Mouse (Mus musculus) R1 (cell line): ENCODE measurements around the gene Ccdc33.

ENCODE experiments used
- DNase-seq: peaks from one replicate; pipeline ENCODE4 v3.0.0-alpha.2; 2018; ENCODE audit warnings: low read depth, low spot score

Gene Ccdc33

DNA sequence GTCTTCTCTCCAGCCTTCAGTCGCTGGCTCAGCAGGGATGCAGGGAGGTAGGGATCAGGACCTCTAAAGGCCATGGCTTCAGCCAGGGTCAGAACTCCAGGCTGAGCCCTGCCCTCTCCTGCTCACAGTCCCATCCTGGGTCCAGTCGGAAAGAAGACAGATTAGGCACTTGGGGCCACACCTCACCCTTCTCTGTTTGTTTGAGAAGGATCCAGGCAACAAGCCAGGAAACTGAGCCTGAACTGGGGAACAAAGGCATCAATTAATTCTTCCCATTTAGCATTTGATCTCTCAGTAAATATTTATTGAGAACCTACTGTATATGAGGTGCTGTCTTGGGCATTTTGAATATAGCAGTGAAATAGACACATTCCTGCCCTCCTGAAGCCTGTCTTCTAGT lies at the start of gene Ccdc33:
Gene Ccdc33 (minus strand): TSS at position 153 of the 400 bp plus-strand sequence.
- no peak for DNase-seq

DNA sequence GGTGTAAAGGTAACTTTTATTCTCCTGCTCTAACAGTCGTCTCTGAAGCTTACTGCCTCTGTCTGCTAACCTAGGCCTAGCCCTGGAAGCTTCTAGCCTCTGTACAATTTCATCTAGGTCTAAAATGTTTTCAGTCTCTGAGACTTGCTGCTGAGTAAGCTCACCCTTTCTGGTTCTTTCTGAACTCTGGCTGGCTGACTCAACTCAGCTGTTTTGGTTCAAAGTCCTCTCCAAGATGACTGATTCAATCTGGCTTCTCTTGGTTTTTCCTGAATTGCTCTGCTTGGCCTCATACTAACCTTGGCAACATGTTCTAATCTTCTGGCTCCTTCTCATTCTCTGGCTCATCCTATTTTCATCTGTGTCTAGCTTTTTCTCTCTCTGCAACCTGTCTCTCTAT lies 47.2 kb upstream of the Ccdc33 start:
- no peak for DNase-seq

DNA sequence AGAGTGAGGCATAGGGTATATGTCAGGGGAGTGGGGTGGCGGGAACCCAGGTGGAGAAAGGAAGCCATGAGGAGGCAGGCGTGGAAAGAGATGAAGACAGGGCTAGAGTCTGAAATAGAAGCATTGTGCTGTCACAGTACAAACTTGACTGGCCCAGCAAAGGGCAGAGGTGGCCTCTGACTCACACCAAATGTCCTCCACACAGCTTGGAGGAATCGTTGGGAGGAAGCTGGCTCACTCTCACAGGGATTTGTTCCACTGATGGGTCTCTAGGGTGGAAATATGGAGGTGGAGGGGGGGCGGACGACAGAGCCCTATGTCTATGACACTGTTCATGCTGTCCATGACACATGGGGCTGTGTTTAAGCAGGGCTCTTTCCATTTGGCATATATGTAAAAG lies 44.5 kb upstream of the Ccdc33 start:
- DNase-seq: no peak

DNA sequence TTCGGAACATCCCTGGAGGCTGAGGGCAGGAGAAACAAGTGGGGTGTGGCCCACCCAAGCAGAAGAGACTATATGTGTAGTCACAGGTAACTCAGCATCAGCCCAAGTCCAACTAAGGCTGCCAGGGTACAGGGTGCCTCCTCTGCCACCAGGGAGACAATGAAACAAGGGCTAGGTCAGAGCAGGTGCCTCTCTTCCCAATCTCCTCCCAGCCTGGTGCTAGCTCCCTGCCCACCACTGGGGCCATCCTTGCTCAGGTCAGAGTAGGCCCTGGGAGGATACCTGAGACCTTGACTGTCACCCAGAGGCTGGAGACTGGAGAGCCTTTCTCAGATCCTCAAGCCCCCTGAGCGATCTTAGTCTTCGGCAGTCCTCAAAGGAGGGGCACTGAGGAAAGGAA lies 43.5 kb upstream of the Ccdc33 start:
- no peak for DNase-seq

DNA sequence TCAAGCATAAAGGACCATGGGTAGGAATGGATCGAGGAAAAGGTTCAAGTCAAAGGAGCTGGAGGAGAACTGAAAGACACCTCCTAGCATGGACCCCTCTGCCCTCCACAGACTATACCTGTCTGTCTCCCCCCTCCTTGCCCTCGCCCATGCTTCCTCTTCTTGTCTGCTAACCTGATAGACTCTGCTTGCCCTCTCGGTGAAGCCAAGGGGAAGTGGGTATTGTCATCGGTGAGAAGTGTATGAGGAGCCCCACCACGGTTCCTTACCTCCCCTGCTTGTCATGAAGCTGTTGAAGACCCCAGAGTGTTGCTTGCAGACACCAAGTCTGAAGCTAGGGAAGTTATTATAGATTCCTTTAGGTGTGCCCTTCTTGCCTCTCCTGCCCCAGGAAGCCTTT lies 41.7 kb upstream of the Ccdc33 start:
- DNase-seq: no peak

DNA sequence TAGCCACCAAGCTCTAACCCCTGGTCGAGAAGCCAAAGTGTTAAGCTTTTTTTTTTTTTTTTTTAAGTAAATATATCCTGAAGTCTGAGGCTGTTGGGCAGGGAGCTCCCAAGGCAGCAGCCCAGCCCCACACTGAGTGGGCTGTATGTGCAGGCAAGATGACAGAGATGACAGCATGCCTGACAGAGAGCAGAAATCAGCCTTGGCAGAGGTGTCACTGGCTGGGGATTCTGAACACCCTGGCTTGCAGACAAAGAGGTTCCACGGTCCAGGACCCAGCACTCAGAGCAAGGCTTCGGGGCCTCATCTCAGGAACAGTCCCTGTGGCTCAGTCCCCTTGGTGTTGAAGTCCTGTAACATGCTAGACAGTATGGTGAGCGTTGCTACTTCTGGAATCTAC lies 41.2 kb upstream of the Ccdc33 start:
- no peak for DNase-seq

DNA sequence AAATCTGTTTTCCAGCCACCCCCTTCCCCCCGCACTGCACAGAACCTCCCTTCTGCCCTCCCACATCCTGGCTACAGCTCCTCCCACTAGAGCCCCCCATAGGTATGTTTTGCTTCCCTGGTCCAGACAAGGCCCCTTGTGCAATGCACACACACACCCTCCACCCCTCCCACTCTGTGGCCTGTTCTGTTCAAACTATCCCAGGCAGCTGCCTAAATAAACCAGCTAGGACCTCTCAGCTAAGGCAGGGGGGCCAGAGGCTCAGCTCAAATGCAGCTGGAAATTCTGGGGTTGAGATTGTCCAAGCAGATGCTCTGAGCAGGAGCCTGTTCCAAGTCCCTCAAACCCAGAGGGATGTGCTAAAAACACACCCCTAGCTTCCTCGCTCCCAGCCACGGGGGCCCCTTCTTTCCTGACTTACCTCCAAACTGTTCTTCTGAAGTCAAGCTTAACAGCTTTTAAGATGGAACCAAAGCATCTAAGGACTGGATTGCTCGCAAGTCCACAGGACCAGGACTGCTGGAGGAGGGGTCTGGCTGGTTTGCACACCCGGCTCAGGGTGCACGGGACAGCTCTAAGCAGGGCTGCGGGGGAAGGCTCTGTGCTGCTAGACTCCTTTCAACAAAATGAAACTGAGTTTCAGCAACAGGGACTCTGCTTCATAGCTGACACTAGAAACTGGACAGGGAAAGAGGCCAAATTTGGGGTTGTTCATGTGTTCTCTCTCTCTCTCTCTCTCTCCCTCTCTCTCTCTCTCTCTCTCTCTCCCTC lies 40.1 kb upstream of the Ccdc33 start:
- no peak for DNase-seq

DNA sequence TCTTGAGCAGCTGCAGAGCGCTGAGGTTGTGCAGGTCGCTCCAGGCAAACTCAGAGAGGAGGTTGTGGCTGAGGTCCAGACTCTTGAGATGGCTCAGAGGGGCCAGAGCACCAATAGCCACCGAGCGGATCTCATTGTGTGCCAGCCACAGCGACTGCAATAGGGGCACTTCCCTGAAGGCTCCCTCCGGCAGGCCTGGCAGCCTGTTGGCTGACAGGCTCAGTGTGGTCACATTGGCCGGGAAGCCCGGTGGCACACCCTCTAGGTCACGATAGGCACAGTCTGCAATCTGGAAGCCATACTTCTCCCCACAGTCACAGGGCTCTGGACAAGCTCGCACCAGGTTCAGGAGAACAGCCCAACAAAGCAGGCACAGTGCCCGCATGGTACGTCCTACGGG lies 39.2 kb upstream of the Ccdc33 start:
- DNase-seq: no peak

DNA sequence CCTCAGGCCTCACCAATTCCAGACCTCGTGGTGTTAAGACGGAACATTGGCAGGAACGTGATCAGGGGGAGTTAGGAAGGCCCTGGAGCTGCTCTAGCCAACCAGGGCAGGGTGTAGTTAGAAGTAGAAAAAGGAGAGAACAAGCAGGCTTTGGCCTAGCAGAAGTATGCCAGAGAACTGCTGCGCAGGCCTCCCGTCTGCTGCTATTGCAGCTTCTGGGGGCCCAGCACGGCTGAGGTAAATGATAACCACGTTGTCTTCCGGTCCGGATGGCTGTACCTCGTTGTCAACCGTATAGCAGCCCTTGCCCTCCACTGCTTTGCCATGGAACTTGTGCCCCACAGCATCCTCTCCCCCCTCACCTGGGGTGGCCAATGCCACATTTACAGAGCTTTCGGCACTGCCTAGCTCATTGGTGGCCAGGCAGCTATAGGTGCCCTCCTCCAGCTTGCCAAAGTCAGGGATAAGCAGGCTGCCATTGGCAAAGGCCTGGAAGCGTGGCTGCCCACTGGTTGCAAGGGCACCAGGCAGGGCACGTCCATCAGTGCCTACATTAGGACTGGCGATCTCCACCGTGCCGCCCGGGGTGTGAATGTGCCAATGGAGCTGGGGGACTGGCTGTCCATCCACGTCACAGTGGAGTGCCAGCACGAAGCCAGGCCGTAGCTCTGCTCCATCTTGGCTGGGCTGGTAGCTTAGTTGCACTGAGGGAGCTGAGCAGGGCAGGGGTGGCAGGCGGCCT lies 38.4 kb upstream of the Ccdc33 start:
- no peak for DNase-seq

DNA sequence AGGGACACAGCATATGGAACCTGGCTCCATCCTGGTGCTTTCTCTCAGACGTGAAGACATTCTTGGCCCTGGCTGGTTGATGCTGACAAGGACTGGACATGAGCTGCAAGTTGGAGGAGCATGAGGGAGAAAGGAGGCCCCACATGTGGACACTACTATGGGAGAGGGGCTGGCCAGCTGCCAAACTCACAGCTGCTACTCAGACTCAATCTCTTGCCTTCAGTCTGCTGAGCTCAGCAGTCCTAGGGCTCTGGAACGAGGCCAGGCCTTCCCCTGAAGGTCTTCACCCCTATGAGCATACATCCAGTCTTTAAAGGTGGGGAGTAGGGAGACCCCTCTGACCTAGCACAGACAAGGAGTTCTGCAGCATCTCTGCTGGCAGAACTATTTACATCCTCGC lies 36.7 kb upstream of the Ccdc33 start:
- DNase-seq: no peak

DNA sequence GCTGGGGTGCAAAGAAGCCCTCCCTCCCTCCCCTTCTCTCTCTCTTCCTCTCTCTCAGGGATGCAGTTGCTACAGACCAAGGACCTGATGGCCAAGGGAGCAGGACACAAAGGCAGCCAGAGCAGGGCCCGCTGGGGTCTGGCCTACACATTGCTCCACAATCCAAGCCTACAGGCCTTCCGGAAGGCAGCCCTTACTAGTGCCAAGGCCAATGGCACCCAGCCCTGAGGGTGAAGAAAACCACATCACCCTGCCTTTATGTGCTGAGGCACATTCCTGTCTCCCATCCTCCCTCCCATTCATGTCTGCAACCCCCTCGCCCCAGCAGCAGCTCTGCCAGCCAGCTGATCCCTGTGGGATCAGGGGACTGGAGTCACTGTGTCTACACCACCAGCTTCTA lies 34.5 kb upstream of the Ccdc33 start:
- no peak for DNase-seq

DNA sequence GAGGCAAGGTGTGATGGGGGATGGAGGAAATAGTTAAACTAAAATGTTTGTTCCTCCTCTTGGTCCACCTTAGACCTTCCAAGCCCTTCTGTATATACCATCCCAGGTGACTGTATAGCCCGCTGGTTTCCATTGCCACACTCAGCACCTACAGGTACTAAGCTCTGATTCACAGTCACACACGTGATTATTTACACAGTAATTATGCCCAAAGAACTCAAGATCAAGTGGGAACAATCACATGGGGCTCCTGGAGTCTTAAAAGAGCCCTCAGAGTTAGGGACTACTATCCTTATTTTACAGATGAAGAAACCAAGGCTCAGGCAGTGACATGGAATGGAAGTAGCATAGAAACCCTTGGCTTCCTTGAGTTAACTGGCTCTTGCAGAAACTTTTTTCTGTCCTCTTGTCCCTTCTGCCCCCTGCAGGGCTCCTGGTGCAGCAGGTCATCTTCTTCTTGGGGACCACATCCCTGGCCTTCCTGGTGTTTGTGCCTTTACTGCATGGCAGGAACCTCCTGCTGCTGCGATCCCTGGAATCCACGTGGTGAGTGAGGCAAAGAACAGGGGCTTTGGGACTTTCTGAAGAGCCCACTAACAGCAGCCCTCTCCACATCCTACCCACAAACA lies 32.2 kb upstream of the Ccdc33 start:
- DNase-seq: no peak

DNA sequence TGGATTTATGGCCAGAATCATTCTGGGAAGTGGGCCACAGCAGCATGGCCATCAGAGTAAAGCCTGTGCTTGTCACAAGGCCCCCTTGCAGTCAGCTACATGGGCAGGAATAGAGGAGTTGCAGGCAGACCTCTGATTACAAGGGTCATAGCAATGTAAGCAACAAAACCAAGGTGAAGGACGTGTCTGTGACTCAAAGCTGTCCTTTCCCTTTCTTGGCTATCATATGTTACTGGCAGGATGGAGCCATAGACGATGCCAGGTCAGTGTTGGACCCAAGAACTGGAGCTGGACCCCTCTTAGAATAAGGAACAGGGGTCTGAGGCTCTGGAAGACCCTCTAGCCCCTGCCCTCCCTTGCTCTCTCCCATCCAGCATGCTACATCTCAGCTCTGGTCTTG lies 30.2 kb upstream of the Ccdc33 start:
- DNase-seq: no peak

DNA sequence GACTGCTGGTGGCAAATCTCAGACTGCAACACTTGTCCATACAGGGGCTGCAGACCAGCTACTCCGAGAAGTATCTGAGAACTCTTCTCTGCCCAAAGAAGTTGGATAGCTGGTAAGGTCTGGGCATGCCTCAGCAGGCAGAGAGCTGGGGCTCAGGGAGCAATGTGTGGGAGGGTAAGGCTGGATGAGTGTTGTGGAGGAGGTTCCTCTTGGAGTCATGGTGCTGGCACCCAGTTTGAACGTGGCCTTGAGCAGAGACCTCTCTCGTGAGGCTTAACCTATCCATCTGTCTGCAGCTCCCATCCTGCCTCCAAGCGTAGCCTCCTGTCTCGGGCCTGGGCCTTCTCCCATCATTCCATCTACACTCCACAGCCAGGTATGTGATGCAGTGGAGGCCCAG lies 26.8 kb upstream of the Ccdc33 start:
- no peak for DNase-seq

DNA sequence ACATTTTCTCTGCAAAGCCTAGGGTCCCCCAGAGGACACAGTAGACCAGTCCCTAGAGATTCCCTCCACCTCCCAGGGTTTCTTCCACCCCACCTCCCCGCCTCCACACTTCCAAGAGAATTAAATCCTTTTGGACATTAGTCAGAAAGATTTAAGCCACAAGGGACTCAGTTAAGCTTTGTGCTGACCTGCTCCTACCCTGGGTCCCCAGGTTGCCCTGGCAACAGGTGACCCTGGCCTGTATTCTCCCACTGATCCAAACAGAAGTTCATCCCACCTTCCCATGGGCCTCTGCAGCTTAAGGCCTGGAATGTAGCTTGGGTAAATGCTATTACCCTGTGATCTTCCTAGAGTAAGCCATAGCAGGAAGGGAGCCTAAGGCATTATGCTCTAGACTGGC lies 26.0 kb upstream of the Ccdc33 start:
- no peak for DNase-seq

DNA sequence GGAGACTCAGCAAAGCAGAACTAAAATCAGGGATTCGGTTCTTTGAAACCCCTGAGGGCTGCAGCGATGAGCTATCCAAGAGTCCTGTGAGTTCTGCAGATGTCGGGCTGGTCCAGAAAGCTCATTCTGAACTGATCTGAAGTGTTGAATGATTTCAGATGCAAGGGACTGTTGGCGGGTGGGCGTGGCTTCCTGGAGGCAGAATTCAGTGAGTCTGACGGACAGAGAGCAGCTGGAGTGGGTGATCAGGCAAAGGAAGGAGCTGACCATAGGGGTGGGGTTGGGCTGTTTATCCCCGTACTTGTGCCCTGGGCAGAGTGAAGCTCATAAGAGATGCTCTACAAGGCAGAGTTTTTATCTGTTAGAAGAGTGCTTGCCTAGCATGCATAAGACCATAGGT lies 24.8 kb upstream of the Ccdc33 start:
- no peak for DNase-seq

DNA sequence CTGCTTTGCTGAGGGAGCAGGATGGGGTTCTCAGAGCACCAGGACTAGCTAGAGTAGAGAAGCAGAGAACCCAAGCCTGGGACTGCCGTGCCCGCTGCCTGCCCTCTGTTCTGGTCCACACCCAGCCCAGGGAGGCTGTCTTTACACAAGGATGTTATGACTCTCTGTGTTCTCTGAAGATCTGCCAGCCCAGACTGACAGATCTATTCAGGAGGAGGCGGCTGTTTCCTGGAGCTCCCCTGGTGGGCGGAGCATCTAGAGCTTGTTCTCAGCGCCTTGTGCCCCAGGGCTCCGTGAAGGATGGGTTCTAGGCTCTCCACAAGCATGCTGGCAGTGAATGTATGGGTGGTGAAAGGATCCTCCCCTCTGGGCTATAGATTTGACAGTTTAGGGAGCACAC lies 21.3 kb upstream of the Ccdc33 start:
- DNase-seq: peak; percentile 41

DNA sequence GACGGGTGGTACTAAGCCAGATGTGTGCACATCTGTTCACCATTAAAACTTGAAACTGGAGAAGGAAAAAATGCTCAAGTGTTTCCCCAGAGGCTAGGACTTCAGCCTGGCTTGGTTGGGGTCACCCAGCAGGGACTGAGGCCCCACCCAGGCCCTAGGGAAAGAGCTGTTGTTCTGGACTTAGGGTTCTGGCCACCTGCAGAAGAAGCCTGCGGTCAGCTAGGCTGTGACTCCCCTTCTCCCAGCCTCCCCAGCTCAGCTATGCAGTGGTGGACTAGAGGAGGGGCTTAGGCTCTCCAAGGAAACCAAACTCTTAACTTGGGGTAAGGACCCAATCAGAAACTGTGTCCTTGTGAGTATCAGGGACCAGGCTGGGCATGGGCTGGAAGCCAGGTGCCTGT lies 17.3 kb upstream of the Ccdc33 start:
- no peak for DNase-seq

DNA sequence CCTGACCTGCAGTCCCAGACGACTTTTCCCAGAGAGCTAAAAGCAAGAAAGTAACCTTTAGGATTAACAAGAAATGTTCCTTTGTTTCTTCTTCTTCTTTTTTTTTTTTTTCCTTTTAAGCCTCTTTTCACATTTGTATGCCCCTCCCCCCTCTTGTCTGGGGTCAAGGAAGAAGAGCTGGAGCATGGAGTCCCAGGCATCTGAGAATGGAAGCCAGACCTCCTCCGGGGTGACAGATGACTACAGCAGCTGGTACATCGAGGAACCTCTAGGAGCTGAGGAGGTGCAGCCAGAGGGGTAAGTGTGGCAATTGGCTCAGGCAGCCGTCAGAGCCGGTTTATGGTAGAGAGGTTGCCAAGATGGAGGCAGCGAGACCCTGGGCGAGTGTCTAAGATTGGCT lies 16.3 kb upstream of the Ccdc33 start:
- DNase-seq: no peak

DNA sequence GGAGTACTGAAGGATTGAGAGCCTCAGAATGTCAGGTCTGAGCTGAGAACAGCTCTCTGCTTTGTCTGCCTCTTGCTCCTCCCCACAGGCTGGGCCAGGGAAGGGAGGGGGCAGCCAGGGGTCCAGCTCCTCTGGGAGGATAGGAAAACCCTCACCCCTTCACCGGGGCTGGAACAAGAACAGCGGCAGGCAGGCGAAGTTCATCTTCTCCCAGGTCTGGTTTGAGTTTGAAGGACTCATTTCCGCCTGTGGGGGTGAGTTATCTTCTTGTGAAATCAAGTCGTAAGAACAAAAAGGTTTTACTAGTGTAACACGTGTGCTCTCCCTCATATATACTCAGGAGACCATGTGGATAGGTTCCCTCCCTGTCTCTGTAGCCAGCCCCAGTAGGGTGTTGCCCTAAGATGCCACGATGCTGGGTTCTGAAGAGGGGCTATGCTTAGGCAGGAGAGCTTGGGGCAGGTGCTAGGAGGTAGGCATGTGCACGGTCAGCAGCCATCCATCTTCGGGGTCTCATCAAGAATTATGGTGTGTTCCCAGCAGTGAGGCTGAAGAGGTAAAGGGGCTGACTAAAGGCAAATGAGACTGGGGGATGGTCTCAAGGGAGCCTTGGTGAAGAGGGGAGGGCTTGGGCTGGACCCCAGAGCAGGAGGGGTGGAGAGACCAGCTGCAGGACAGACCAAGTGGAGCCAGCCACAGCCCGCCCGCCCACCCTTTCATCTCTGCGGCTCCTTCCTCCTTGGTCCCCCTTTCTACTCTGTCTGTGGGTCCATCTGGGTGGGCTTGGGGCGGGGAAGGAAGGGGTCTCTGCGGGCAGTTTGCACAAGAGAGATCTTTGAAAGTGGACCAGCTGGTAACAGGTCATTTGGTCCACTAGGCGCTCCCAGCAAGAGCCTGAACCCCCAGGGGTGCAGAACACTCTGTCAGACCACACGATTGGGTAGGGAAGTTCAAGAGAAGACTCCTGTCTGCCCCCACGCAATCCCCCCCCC lies 15.6 kb upstream of the Ccdc33 start:
- no peak for DNase-seq

DNA sequence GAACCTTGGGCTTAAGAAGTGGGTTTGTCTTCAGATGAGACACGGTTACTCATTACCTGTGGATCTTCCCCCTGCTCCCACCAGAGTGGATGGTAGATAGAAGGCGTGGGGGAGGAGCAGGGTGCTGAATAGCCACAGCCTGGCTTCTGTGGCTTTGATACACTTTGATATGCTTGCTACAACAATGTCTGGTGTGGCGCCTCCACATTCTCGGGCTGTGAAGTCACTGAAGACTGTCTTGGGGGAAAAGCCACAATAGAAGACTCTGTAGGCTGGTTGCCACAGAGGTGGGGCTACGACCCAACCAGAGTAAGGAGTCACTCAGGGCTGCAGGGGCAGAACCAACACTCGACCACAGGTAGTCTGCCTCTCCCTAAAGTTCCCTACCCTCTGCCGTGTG lies 13.1 kb upstream of the Ccdc33 start:
- DNase-seq: peak; percentile 22

DNA sequence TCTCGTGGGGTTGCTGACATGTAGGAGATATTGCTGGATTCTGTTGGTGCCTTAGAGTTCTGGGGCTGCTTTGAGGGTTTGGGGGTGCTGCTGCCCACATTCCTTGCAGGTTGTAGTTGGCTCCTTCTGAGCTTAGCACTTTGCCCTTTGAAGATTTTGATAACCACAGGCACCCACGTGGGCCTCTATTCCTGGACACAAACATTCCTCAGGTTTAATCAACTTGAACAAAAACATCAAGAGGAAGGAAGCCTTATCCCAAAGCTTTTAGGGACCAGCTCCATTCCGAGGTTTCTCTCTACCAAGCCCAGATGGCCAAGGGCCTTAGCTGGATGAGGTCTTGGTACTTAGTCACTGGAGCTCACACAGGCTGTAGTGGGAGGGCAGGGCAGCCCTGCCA lies 12.3 kb upstream of the Ccdc33 start:
- no peak for DNase-seq
